Mouse (Mus musculus): Measurements from ENCODE around the gene Fcgr1.
A peak's percentile ranks its signal among the peaks of the same experiment; 100 is the strongest.
"Not testable (repeated sequence)": the region's sequence is repeated elsewhere in the genome, so short reads cannot be mapped to it uniquely, and the experiment has no call there.

Gene Fcgr1

DNA sequence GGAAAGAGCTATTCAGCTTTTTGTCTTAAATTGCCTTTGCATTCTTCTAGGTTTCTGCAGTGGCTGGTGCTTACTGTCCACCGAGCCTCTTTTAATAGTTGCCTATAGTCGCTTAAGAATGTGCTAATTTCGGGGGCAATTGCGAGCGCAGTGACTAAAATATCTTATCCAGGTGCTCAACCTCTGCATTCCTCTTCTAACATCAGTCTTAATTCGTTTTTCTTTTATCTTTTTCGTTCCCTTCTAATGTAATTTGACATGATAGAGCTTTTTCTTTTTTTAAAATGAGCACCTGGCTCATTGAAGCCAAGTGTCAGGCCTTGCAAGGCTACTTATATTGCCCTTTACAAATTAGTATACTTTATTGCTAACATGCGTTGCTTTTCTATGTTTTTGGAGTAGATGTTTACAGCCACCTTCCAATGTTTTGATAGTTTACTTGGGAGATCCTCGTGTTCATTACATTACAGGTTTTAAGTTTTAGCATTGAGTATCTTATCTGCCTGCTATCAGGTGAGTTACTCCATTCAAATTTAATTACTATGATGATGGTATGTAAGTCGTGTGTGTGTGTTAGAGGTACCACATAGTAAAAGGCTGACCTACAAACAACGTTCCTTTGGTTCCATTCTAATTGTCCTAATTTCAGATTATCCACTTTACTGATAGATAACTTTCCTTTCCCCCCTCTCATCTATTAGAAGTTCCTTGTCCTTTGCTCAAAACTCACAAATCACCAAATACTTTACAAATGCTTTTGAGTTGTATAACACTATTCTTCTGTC is 46.2 kb downstream of the Fcgr1 start:
- peak; percentile 35 for DNase-seq

DNA sequence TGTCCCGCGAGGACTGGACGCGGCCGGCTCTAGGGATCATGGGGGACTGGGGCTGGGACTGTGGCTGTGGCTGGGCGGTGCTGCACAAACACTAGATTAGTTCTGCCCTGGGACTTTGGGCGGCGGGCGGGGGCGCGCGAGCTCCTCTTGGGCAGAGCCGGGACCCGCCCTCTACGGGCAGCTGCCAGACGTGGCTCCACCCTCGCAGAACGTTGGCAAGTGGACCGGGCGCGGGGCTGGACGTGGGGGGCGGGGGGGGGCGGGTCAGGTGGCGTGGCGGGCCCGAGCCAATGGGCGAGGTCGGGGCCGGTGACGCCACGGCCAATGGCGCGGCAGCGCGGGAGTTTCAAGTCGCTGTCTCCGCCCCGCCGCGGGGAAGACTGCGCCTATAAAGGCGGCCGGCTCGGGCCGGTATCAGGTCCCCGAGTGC is 47.3 kb downstream of the Fcgr1 start, which contains the start of gene Hist2h3c1:
Hist2h3c1 (plus strand) TSS at position 259 of the 430 bp plus-strand sequence.
- DNase-seq = not testable (repeated sequence)

DNA sequence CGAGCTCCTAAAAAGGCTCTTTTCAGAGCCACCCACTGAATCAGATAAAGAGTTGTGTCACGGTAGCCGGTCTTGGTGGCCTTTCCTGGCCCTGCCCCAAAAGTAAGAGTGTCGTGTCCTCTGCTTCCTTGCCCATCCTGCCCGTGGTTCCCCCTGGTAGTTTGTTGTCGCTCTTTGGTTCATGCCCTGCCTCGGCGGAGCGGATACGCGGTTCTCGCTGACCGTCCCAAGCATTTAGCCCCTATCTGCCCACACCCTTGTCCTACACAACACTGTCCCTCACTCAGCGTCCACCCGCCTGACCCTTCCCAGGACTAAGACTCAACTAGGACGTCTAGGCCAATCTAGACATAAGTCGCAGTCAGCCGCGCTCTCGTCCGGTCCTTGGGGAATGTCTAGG is 47.8 kb downstream of the Fcgr1 start:
- DNase-seq = not testable (repeated sequence)

DNA sequence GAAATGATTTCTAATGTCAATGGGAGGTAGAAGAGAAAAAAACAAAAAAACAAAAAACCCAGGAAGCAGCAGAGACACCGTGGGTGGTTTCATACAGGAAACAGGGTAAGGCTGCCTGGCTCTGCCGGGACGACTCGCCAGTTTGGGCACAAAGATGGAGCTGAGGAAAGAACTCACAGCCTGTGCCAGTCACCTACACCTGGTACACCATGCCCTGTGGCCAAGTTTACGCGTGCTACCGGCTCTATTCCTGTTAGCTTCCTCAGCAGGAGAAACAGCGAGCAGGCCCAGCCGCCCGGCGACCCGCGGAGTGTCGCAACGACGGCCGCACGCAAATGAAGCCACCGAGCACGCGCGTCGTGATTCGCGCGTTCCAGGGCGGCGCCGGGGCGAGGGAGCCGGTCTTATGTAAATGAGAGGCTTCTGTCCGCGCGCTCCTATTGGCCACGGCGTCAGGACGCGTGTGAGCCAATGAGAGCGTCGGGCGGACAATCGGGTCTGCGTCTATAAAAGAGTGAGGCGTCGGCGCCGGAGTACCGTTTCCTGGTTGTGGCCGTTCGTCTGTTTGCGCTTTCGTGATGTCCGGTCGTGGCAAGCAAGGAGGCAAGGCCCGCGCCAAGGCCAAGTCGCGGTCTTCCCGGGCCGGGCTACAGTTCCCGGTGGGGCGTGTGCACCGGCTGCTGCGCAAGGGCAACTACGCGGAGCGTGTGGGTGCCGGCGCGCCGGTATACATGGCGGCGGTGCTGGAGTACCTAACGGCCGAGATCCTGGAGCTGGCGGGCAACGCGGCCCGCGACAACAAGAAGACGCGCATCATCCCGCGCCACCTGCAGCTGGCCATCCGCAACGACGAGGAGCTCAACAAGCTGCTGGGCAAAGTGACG is 48.5 kb downstream of the Fcgr1 start, which contains the start of gene Hist2h2aa1:
Hist2h2aa1 (plus strand) TSS at position 495 of the 884 bp plus-strand sequence.
- DNase-seq = peak; percentile 84

DNA sequence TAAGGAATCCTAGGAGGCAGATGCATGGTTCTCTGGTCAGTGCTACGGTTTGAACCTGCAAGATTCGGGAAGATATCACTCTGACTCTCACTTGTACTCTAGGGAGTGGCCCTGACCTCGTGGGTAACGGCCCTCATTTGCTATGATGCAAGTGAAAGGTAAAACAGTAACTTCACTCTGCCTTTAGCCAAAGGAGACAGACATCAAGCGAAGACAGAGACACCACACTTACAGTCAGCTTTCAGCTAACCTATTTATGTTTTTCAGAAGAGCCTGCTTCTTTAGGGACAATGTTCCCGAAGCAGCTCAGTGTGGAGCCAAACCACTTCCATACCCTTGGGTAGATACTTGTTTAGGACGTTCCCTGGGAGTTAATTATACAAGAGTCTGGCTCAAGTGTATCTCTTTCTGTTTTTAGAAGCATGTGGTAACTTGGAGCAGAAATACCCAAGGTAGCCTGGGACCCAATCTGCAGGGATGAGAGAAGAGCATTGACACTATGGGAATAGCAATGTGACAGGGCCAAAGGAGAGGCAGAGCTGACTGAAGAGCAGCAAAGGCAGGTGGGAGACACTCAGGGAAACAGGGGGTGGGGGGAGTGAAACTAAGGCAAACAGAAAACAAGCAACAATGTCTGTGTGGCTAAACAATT is 49.7 kb downstream of the Fcgr1 start:
- no peak for DNase-seq

DNA sequence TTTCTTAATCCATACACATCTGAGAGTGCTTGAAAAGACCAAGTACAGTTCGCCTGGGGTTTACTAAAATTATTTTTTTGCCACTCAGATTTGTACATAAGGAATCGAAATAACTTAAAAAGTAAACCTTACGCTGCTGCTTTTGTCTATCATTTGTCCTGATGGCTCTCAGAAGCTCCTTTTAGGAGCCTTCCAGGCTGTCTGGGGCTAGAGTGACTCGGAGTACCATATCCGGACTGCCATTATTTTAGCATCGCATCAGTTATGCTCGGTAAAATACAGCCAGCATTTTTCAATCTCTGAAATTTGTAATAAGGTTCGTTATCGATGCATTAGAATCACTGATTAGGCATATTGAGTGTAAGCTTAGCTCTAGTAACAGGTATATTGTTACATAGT is 53.0 kb downstream of the Fcgr1 start:
- no peak for DNase-seq

DNA sequence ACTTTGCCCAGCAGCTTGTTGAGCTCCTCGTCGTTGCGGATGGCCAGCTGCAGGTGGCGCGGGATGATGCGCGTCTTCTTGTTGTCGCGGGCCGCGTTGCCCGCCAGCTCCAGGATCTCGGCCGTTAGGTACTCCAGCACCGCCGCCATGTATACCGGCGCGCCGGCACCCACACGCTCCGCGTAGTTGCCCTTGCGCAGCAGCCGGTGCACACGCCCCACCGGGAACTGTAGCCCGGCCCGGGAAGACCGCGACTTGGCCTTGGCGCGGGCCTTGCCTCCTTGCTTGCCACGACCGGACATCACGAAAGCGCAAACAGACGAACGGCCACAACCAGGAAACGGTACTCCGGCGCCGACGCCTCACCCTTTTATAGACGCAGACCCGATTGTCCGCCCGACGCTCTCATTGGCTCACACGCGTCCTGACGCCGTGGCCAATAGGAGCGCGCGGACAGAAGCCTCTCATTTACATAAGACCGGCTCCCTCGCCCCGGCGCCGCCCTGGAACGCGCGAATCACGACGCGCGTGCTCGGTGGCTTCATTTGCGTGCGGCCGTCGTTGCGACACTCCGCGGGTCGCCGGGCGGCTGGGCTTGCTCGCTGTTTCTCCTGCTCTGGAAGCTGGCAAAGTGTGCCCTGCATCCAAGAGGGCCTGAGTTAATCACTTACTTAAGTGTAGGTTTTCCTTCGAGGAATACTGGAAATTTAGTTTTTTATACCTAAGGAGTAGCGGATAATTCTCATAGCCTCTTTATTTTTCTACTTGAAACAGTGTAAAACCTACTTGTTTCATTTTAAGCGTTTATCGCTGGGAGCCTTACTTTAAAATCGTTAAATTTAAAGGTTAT is 53.6 kb downstream of the Fcgr1 start, which contains the start of gene Hist2h2aa2:
Hist2h2aa2 (minus strand) TSS at position 328 of the 850 bp plus-strand sequence.
- peak; percentile 86 for DNase-seq

DNA sequence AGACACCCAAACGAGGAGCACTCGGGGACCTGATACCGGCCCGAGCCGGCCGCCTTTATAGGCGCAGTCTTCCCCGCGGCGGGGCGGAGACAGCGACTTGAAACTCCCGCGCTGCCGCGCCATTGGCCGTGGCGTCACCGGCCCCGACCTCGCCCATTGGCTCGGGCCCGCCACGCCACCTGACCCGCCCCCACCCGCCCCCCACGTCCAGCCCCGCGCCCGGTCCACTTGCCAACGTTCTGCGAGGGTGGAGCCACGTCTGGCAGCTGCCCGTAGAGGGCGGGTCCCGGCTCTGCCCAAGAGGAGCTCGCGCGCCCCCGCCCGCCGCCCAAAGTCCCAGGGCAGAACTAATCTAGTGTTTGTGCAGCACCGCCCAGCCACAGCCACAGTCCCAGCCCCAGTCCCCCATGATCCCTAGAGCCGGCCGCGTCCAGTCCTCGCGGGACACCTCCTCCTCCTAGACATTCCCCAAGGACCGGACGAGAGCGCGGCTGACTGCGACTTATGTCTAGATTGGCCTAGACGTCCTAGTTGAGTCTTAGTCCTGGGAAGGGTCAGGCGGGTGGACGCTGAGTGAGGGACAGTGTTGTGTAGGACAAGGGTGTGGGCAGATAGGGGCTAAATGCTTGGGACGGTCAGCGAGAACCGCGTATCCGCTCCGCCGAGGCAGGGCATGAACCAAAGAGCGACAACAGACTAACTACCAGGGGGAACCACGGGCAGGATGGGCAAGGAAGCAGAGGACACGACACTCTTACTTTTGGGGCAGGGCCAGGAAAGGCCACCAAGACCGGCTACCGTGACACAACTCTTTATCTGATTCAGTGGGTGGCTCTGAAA is 54.6 kb downstream of the Fcgr1 start, which contains the start of gene Hist2h3c2:
Hist2h3c2 (minus strand) TSS at position 174 of the 840 bp plus-strand sequence.
- not testable (repeated sequence) for DNase-seq

DNA sequence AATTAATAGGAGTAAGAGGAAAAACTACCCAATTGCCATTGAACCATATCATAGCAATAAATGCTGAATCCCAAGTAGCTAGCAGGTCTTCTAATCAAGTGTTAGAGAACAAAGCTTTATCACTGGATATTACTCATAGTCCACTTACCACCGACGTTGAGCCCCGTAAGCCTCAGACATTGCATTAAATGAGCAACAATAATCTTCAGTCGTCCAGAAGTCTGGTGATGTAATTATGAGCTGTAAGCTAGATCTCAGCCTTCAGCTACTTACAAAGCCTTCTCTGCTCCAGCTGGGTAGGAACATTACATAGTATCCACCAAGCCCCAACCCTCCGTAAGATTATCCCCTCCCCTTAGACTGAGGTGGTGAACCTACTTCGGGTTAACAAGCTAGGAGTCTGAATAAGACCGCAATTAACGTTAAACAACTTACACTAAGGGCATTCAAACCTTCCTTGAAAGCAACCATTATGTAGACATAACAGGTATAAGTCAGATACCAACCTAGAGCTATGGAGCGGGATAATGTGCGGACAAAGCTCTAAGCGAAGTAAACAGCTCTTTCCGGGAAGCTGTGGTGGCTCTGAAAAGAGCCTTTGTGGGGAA is 55.8 kb downstream of the Fcgr1 start:
- DNase-seq = peak; percentile 73

DNA sequence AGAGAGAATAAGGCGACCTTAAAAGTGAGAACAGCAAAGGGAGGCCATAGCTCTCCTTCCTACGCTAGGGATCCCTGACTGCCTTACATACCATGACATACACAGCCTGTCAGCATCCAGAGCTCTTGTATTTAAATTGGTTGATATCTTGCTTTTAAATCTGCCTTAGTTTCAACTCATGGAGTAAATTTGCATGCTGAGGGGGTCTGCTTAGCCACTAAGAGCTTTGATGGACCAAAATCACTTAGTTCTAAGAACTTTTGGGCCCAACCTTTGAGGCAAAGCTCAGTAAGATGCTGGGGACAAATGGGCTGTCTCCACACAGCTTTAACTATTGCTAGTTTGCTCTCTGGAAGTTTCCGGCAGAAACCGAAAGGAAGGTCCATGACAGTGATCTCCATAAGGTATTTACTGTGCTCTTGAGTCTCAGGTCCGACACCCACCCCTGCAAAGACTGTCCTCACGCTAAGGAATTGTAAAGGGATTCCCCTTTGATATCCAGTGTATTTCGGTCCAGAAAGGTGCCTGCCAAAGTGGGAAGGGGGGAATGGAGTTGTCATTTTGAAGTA is 56.4 kb downstream of the Fcgr1 start:
- peak; percentile 40 for DNase-seq

DNA sequence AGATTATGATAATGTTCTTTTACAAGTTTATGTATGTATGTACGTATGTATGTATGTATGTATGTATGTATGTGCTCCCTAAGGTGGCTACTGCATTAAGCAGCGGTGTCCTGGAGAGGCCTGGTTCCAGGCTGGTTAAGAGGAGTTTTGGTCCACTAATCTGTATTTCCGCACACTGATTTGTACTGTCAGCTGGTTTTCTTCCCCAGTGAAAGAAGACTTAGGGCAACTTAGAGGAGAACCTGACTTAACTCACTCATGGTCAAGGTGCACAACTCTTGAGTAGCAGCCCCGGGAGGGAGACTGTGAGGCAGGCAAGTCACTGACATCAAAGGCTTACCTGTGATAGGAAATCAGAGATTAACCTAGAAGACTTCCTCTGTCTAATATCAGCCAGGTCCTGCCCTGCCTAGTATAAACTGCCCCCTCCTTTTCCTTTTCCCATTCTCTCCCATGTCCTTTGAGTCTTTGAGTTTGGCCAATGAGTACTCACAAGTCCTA is 56.9 kb downstream of the Fcgr1 start:
- DNase-seq = no peak

DNA sequence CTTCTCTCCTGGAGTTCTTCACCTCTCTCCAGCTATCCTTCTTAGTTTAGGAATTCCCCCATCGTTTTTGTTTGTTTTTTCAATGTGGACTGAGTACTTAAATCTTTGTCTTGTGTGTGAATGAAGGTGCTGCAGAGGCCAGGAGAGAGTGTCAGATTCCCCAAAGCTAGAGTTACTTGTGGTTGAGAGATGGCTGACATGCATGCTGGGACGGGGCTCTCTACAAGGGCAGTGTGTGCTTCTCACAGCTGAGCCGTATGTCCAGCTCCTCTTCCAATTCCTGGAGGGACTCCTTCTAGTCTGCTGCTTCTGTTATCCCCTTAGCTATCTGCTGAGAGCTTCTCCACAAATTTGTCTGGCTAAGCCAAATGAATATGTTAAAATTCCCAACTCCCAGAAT is 57.9 kb downstream of the Fcgr1 start:
- DNase-seq = peak; percentile 15

DNA sequence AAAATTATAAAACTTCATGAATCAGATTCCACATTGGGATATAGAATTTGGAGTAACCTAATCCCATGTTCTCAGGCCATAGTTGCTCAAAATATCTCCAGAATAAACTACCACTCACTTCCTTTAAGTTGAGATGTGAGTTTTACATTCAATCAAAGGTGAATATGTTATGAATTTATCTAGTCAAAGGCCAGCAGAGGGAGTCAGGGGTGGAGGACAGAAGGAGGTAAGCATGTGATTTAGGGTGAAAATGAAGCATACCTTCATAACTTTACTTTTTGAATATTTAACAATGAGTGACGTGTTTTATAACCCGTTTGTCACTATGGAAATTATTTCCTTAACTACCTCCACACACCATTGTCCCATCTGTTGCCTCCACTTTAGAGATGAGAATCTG is 58.9 kb downstream of the Fcgr1 start:
- no peak for DNase-seq

All from retina, postnatal 1 day (tissue).